Mouse (Mus musculus): ENCODE measurements around the gene Rad51b. TPM values are rescaled to one million over a fixed set of nuclear protein-coding genes. Genes with fewer than 3 reads are reported as not detected.

The Rad51b gene
- polyA plus RNA-seq, 1 experiment from 2014 or later = 7.8 TPM

DNA sequence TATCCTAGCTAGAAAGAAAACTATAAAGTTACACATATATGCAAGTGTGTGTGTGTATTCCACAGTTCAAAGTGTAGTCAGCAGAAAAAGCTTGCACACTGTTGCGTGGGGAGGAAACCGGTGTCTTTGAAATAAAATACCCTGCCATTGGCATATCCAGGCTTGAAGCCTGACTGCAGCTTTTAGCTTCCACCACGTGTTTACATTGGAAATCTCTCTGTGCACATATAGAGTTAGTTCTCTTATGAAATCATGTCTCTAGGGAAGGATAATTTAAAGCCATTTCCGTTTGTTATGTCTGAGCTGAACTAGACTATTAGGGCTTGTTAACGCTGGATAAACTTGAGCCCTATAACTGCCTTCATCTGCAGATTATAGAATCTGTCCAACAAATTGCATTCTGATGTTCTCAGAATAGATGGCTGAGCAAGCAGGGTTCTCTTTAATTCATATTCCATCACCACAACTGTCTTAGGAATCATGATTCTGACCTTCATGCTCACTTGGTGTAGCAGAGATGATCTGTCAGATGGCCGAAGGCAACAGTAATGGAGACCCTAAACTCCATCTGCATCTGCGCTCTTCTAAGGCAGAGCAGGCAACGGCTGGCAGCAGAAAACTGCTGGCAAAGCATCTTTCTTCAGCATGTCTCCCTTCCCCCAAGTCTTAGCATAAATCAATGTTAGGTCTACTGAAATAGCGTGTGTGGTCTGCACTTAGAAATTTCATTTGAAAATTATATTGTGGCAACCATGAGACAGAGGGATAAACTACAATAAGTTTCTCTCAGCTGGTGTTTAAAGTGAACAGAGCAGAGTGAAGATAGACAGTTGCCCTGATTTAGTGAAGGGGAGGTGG is 410.7 kb downstream of the Rad51b start:
- no peak overlapping the region for H3K4me3 ChIP-seq (replicated peaks; ENCODE audit: low read length)
- no peaks in the 10 kb centered on the region for H3K36me3 ChIP-seq (ENCODE audit: control insufficient read depth, insufficient read depth, low read length)
- peaks cover 35% of the 10 kb centered on the region for H3K4me1 ChIP-seq (ENCODE audit: control insufficient read depth, insufficient read depth, low read length)
- peak overlapping the region; percentile 90 for H3K27ac ChIP-seq (ENCODE audit: low read length)
- ATAC-seq (ENCODE audit: insufficient read depth, low FRiP score) = peak; percentile 51; the same call in 1 of the 2 replicates
- WGBS = 31% methylated on average over 9 of the region's 9 CpGs
- H3K9me3 ChIP-seq (replicated peaks; ENCODE audit: control insufficient read depth, low read length) = no peaks in the 10 kb centered on the region
- H3K27me3 ChIP-seq (ENCODE audit: control insufficient read depth, insufficient read depth, low read length) = no peaks in the 10 kb centered on the region
- no peak overlapping the region for H3K4me2 ChIP-seq (ENCODE audit: low read depth, low read length)
- H3K9ac ChIP-seq (ENCODE audit: low read length) = peak overlapping the region; percentile 24; the same call in 1 of the 2 replicates

DNA sequence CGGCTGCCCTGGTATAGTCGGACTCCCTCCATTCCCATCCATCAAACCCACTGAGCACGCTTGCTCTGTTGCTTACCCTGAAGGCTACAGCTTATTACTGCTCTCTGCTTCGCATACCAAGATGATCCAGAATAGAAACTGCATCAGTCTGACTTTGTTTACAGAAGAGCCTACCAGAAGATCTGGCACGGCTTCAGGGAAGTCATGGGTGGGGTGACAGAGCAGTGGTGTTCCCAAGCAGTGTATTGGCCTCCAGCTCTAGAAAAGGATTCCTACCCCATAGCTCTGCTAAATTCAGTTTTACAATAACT is 411.3 kb downstream of the Rad51b start:
- H3K9ac ChIP-seq (ENCODE audit: low read length) = peak overlapping the region; percentile 24; the same call in 1 of the 2 replicates
- H3K4me3 ChIP-seq (replicated peaks; ENCODE audit: low read length) = no peak overlapping the region
- peak; percentile 57; the same call in 1 of the 2 replicates for ATAC-seq (ENCODE audit: insufficient read depth, low FRiP score)
- H3K4me2 ChIP-seq (ENCODE audit: low read depth, low read length) = no peak overlapping the region
- H3K4me1 ChIP-seq (ENCODE audit: control insufficient read depth, insufficient read depth, low read length) = peaks cover 35% of the 10 kb centered on the region
- no peaks in the 10 kb centered on the region for H3K27me3 ChIP-seq (ENCODE audit: control insufficient read depth, insufficient read depth, low read length)
- peak overlapping the region; percentile 90 for H3K27ac ChIP-seq (ENCODE audit: low read length)
- no peaks in the 10 kb centered on the region for H3K9me3 ChIP-seq (replicated peaks; ENCODE audit: control insufficient read depth, low read length)
- 36% methylated on average over 5 of the region's 5 CpGs for WGBS
- no peaks in the 10 kb centered on the region for H3K36me3 ChIP-seq (ENCODE audit: control insufficient read depth, insufficient read depth, low read length)

DNA sequence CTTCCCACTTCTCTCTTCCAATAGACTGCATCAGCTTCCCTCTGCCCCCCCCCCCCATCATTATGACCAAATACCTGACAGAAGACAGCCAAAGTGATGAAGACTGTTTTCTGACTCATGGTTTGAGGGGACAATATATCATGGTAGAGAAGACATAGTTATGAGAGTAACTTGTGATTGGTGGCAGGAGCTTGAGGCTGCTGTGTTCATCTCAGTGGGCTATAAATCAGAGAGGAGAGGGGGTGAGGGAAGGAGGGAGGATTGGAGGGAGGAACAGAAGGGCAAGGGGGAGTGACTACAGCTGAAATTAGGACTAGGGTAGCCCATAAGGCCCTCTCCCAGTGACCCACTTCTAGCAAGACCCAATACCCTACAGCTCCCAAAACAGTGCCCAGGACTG is 416.2 kb downstream of the Rad51b start:
- Histone ChIP-seq H3K27ac (ENCODE audit: low read length) (no peak overlapping the region), H3K27me3 (ENCODE audit: control insufficient read depth, insufficient read depth, low read length) (no peaks in the 10 kb centered on the region), H3K4me2 (ENCODE audit: low read depth, low read length) (no peak overlapping the region), H3K9ac (ENCODE audit: low read length) (no peak overlapping the region), H3K4me3 (replicated peaks; ENCODE audit: low read length) (no peak overlapping the region), H3K9me3 (replicated peaks; ENCODE audit: control insufficient read depth, low read length) (no peaks in the 10 kb centered on the region), H3K36me3 (ENCODE audit: control insufficient read depth, insufficient read depth, low read length) (no peaks in the 10 kb centered on the region), H3K4me1 (ENCODE audit: control insufficient read depth, insufficient read depth, low read length) (peaks cover 22% of the 10 kb centered on the region)
- ATAC-seq (ENCODE audit: insufficient read depth, low FRiP score) = no peak

DNA sequence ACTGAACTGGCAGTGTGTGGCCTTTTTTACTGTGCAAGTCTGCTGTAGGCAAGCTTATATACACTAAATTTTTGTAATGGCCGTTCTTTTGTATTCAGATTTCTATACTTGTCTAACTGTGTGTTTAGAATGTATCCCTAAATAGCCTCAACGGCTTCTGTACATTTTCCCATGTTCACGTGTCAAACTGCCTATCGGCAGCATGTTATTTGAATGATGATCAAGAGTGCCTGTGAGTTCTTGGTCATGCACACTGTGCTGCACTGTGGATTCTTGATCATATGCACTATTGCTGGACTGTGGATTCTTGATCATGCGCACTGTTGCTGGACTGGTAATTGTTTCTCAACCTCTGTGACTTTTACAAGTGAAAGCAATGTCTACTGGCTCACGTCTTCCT is 417.4 kb downstream of the Rad51b start:
- no peak for ATAC-seq (ENCODE audit: insufficient read depth, low FRiP score)
- H3K4me3 ChIP-seq (replicated peaks; ENCODE audit: low read length) = no peak overlapping the region
- no peaks in the 10 kb centered on the region for H3K27me3 ChIP-seq (ENCODE audit: control insufficient read depth, insufficient read depth, low read length)
- peaks cover 14% of the 10 kb centered on the region for H3K4me1 ChIP-seq (ENCODE audit: control insufficient read depth, insufficient read depth, low read length)
- H3K9ac ChIP-seq (ENCODE audit: low read length) = no peak overlapping the region
- no peak overlapping the region for H3K4me2 ChIP-seq (ENCODE audit: low read depth, low read length)
- 64% methylated on average over 6 of the region's 6 CpGs for WGBS
- H3K36me3 ChIP-seq (ENCODE audit: control insufficient read depth, insufficient read depth, low read length) = no peaks in the 10 kb centered on the region
- no peaks in the 10 kb centered on the region for H3K9me3 ChIP-seq (replicated peaks; ENCODE audit: control insufficient read depth, low read length)
- peak overlapping the region; percentile 44 for H3K27ac ChIP-seq (ENCODE audit: low read length)

DNA sequence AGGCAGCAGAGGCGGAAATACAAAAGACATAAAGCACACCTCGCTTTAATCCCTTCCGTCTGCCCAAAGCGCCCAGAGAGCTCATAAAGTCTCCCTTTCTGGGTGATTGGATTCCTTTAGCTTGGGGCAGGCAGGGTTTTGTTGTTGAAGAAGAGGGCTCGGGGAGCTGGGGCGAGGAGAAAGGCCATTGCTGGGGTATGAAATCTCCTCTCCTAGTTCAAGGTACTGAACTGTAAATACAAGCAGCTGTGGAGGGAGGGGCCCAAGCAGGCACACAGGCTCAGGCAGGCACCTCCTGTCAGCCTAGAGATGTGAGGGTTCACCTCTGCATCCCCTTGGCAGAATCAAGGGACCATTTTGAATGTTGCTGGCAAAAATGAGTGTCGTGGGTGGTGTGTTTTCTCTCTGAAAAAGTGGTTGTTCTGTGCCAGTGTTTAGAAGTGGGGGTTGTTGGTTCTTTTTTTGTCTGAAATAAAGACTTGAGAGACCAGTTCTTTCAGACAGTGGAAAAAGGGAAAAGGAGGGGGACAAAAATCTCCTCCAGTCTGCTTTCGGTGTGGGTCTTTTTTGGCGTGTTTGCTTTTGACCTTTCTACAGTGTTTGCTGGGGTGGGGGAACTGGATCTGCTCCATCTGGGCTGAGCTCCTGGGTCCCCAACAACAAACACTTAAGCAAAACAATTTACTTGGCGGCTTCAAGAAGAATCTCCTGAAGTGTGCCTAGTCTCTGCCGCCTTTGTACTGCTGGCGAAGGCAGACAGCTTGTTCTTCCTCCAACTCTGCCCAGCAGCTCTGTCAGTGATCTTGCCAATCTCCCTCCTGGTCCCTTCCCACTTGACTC is 418.6 kb downstream of the Rad51b start:
- Histone ChIP-seq H3K9me3 (replicated peaks; ENCODE audit: control insufficient read depth, low read length) (no peaks in the 10 kb centered on the region), H3K4me1 (ENCODE audit: control insufficient read depth, insufficient read depth, low read length) (peaks cover 14% of the 10 kb centered on the region), H3K27me3 (ENCODE audit: control insufficient read depth, insufficient read depth, low read length) (no peaks in the 10 kb centered on the region), H3K27ac (ENCODE audit: low read length) (peak overlapping the region; percentile 90), H3K4me3 (replicated peaks; ENCODE audit: low read length) (no peak overlapping the region), H3K4me2 (ENCODE audit: low read depth, low read length) (peak overlapping the region; percentile 30), H3K36me3 (ENCODE audit: control insufficient read depth, insufficient read depth, low read length) (no peaks in the 10 kb centered on the region), H3K9ac (ENCODE audit: low read length) (peak overlapping the region; percentile 66)
- WGBS = 42% methylated on average over 12 of the region's 12 CpGs
- peak; percentile 36; the same call in 1 of the 2 replicates for ATAC-seq (ENCODE audit: insufficient read depth, low FRiP score)

DNA sequence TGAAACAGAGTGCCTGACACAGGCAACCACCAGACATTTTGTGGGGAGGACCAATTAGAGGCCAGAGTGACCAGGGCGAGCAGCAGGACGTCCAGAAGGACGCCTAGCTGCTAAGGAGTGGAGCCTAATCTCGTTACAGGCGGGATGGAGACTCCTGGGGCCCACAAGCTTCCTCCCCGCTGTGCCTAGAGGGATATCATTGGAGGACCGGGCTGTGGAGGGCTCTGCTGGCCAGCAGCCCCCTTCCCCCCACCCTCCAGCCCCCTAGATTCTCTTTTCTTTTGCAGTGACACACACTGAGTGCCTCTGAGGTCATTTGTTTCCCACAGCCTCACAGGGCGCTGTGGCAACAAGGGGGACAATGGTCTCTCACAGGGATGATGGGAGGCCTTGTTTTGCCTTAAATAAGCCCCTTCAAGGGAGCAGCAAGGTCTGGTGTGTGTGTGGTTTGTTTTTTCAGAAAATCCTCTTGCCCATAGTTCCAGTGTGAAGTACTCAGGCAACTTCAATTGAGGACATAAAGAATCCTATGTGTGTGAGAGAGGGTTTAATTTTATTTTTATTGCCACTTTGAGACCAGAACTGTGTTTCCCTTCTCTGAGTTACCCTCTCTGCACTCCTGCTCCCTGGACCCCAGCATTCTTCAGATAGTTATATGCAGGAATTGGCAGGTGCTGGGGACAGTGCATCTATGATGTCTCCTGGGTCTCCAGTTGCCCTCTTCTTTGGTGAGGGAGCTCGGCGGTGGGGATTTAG is 422.2 kb downstream of the Rad51b start:
- 0 out of 2 replicates have a peak, but pooled peaks have one; percentile 33 for ATAC-seq (ENCODE audit: insufficient read depth, low FRiP score)
- Histone ChIP-seq H3K27ac (ENCODE audit: low read length) (peak overlapping the region; percentile 52), H3K9ac (ENCODE audit: low read length) (no peak overlapping the region), H3K27me3 (ENCODE audit: control insufficient read depth, insufficient read depth, low read length) (no peaks in the 10 kb centered on the region), H3K4me3 (replicated peaks; ENCODE audit: low read length) (no peak overlapping the region), H3K4me2 (ENCODE audit: low read depth, low read length) (no peak overlapping the region), H3K36me3 (ENCODE audit: control insufficient read depth, insufficient read depth, low read length) (no peaks in the 10 kb centered on the region), H3K4me1 (ENCODE audit: control insufficient read depth, insufficient read depth, low read length) (peaks cover 14% of the 10 kb centered on the region), H3K9me3 (replicated peaks; ENCODE audit: control insufficient read depth, low read length) (no peaks in the 10 kb centered on the region)
- 59% methylated on average over 10 of the region's 10 CpGs for WGBS

DNA sequence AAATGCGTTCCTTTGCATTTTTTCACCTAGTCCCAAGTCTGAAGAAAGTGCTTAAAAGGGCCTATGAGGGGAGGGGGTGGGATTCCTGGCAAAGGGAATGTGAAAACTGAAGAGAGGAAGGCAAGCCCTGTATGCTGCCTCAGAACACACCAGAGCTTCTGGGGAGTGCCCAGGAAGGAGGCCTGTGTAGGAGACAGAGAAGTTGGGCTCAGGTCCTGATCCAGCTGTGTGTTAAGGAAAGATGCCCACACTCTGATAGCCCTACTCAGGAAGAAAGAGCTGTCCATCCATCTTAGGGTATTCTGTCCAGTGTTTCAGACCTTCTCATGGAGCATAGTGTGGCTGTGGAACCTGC is 422.7 kb downstream of the Rad51b start:
- no peak for ATAC-seq (ENCODE audit: insufficient read depth, low FRiP score)
- Histone ChIP-seq H3K27ac (ENCODE audit: low read length) (peak overlapping the region; percentile 52; the same call in 1 of the 2 replicates), H3K9ac (ENCODE audit: low read length) (no peak overlapping the region), H3K4me1 (ENCODE audit: control insufficient read depth, insufficient read depth, low read length) (peaks cover 14% of the 10 kb centered on the region), H3K36me3 (ENCODE audit: control insufficient read depth, insufficient read depth, low read length) (no peaks in the 10 kb centered on the region), H3K27me3 (ENCODE audit: control insufficient read depth, insufficient read depth, low read length) (no peaks in the 10 kb centered on the region), H3K4me2 (ENCODE audit: low read depth, low read length) (no peak overlapping the region), H3K4me3 (replicated peaks; ENCODE audit: low read length) (no peak overlapping the region), H3K9me3 (replicated peaks; ENCODE audit: control insufficient read depth, low read length) (no peaks in the 10 kb centered on the region)
- WGBS = 55% methylated on average over 1 of the region's 1 CpGs

DNA sequence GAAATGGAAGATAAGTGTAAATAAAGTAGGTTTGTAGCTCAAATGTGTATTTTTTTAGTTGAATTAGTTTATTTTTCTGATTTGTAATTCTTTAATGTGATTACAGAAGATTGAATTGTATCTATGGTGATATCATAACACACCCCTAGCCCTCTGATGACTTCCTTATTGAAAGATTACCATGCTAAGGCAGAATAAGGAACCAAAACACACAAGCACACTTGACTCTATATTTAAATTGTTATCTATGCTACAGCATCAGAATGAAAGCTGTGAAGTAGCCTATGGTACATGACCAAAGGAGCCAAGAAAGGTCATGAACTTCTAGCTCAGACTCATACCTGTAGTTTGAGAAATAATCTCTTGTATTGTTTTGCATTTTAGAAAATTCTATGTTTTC is 427.8 kb downstream of the Rad51b start:
- no peaks in the 10 kb centered on the region for H3K36me3 ChIP-seq (ENCODE audit: control insufficient read depth, insufficient read depth, low read length)
- H3K9me3 ChIP-seq (replicated peaks; ENCODE audit: control insufficient read depth, low read length) = peaks cover 5% of the 10 kb centered on the region; the same call in 1 of the 2 replicates
- H3K4me1 ChIP-seq (ENCODE audit: control insufficient read depth, insufficient read depth, low read length) = no peaks in the 10 kb centered on the region
- no peak overlapping the region for H3K4me3 ChIP-seq (replicated peaks; ENCODE audit: low read length)
- no peak overlapping the region for H3K27ac ChIP-seq (ENCODE audit: low read length)
- no peak overlapping the region for H3K4me2 ChIP-seq (ENCODE audit: low read depth, low read length)
- no peak overlapping the region for H3K9ac ChIP-seq (ENCODE audit: low read length)
- H3K27me3 ChIP-seq (ENCODE audit: control insufficient read depth, insufficient read depth, low read length) = no peaks in the 10 kb centered on the region
- no peak for ATAC-seq (ENCODE audit: insufficient read depth, low FRiP score)
